Mouse (Mus musculus) stomach, postnatal 0 days (tissue): ENCODE results near the gene Cyp2d9.

Experiments
- CTCF ChIP-seq: IDR thresholded peaks from 2 replicates; pipeline ENCODE4 v1.5.1; 2016; ENCODE audit warnings: antibody characterized with exemption, low read depth, mild to moderate bottlenecking, moderate library complexity
- EP300 ChIP-seq: optimal IDR thresholded peaks from 2 replicates; pipeline ENCODE3; 2016; ENCODE audit warnings: antibody characterized with exemption

- TF ChIP-seq CTCF (no peak), EP300 (no peak)
Measured at GRCm38 (mm10) chr15:82402106-82402505, 31.1 kb upstream of the Cyp2d9 start.
